Mouse (Mus musculus) heart, embryonic 15.5 days (tissue): ENCODE data around the gene Tmem259. TPM values are rescaled to one million over a fixed set of nuclear protein-coding genes. Genes with fewer than 3 reads are reported as not detected.
A peak's percentile ranks its signal among the peaks of the same experiment; 100 is the strongest.

Experiments
- ATAC-seq: fragments of 200-750 bp; cut with Nextera tagmentation; replicated peaks from 2 replicates; pipeline ENCODE4 v1.8.0; 2017; ENCODE audit warnings: low read depth, moderate TSS enrichment; ENCODE audit not compliant: insufficient number of reproducible peaks, insufficient read depth, low FRiP score
- H3K27ac ChIP-seq: fragments of 300-500 bp; sonication (generic); 2 replicates; pipeline ENCODE4 v1.5.1; 2015; ENCODE audit warnings: mild to moderate bottlenecking, inconsistent platforms
- H3K27me3 ChIP-seq: fragments of 300-500 bp; sonication (generic); 2 replicates; pipeline ENCODE4 v1.6.1; 2015; ENCODE audit warnings: inconsistent platforms
- H3K36me3 ChIP-seq: fragments of 300-500 bp; sonication (generic); 2 replicates; pipeline ENCODE4 v1.6.1; 2015; ENCODE audit warnings: mild to moderate bottlenecking, inconsistent platforms
- H3K4me1 ChIP-seq: fragments of 300-500 bp; sonication (generic); replicated peaks from 2 replicates; pipeline ENCODE4 v1.6.1; 2015; ENCODE audit warnings: inconsistent platforms
- H3K4me2 ChIP-seq: fragments of 300-500 bp; sonication (generic); 2 replicates; pipeline ENCODE4 v1.6.1; 2015; ENCODE audit warnings: inconsistent platforms, mild to moderate bottlenecking, moderate library complexity
- H3K4me3 ChIP-seq: fragments of 300-500 bp; sonication (generic); 2 replicates; pipeline ENCODE4 v1.5.1; 2015; ENCODE audit warnings: mild to moderate bottlenecking, inconsistent platforms
- H3K9ac ChIP-seq: fragments of 300-500 bp; sonication (generic); 2 replicates; pipeline ENCODE4 v1.6.1; 2015; ENCODE audit warnings: mild to moderate bottlenecking, inconsistent platforms
- H3K9me3 ChIP-seq: fragments of 300-500 bp; sonication (generic); replicated peaks from 2 replicates; pipeline ENCODE4 v1.6.1; 2016; ENCODE audit warnings: inconsistent platforms
- WGBS: fragments of 180-500 bp; shearing (Covaris S2); methylation state at CpG from one replicate; pipeline ENCODE4 v1.1.7; 2015; ENCODE audit warnings: mixed read lengths; 5-methylcytosine and 5-hydroxymethylcytosine counted together
- polyA plus RNA-seq: library from polyadenylated mRNA; unstranded; fragments of >200 nt; fragmentation: Nextera tagmentation; extraction: Ambion mirVana; gene quantifications from 2 replicates; pipeline ENCODE4 v1.2.1, GENCODE M21; 2015

Gene Tmem259
- polyA plus RNA-seq, 1 experiment from 2014 or later: 16.2 TPM

DNA sequence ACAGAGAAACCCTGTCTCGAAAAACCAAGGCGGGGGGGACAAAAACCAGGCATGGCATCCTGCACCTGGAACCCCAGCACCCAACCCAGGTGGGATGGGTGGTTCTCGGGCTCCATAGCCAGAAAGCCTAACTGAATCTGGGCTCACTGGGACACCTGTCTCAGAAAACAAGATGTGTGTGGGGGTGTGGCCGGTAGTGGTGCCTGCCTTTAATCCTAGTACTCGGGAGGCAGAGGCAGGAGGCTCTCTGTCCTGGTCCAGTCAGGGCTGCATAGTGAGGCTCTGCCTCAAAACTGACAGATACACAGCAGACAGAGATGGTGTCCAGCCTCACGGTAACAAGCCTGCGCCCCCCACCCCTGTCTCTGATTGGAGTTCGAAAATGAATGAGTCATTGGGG lies 38.7 kb upstream of the Tmem259 start:
- Histone ChIP-seq H3K36me3 (no peaks in the 10 kb centered on the region), H3K9me3 (no peaks in the 10 kb centered on the region), H3K4me3 (no peak overlapping the region), H3K4me1 (peaks cover 24% of the 10 kb centered on the region), H3K4me2 (no peak overlapping the region), H3K9ac (no peak overlapping the region), H3K27ac (no peak overlapping the region), H3K27me3 (0 out of 2 replicates have a peak, but pooled peaks cover 1% of the 10 kb centered on the region)
- no peak for ATAC-seq
- 95% methylated on average over 8 of the region's 8 CpGs for WGBS

GRCm38 (mm10) chr10:80022164-80022563 lies 38.0 kb upstream of the Tmem259 start:
- Histone ChIP-seq H3K27me3 (0 out of 2 replicates have a peak, but pooled peaks cover 3% of the 10 kb centered on the region), H3K9ac (no peak overlapping the region), H3K4me2 (no peak overlapping the region), H3K9me3 (no peaks in the 10 kb centered on the region), H3K4me1 (peaks cover 24% of the 10 kb centered on the region), H3K36me3 (no peaks in the 10 kb centered on the region), H3K27ac (no peak overlapping the region), H3K4me3 (no peak overlapping the region)
- WGBS: 88% methylated on average over 12 of the region's 12 CpGs
- ATAC-seq: no peak

DNA sequence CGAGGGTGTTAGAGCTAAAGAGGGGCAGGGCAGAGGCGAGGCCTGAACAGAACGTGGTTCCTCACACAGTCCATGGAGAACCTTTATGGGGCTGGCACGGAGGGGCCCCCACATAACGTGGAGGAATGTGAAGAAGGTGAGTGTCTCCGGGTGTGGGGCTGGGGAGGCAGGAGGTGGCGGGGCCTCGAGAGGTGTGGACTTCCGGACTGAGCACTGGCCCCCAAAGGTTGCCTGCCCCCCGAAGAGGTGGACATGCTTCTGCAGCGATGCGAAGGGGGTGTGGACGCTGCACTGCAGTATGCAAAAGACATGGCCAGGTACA lies 37.2 kb upstream of the Tmem259 start:
- H3K36me3 ChIP-seq: no peaks in the 10 kb centered on the region
- no peak overlapping the region for H3K9ac ChIP-seq
- H3K4me2 ChIP-seq: no peak overlapping the region
- H3K27ac ChIP-seq: no peak overlapping the region
- 86% methylated on average over 13 of the region's 13 CpGs for WGBS
- no peak overlapping the region for H3K4me3 ChIP-seq
- ATAC-seq: no peak
- no peaks in the 10 kb centered on the region for H3K9me3 ChIP-seq
- 0 out of 2 replicates have a peak, but pooled peaks cover 3% of the 10 kb centered on the region for H3K27me3 ChIP-seq
- peaks cover 24% of the 10 kb centered on the region for H3K4me1 ChIP-seq

GRCm38 (mm10) chr10:80020603-80021319 lies 36.6 kb upstream of the Tmem259 start:
- no peak overlapping the region for H3K9ac ChIP-seq

GRCm38 (mm10) chr10:80020191-80020590 lies 36.1 kb upstream of the Tmem259 start:
- Histone ChIP-seq H3K4me1 (peaks cover 30% of the 10 kb centered on the region), H3K27me3 (peaks cover 14% of the 10 kb centered on the region), H3K27ac (peak overlapping the region; percentile 70), H3K9me3 (no peaks in the 10 kb centered on the region), H3K4me3 (peak overlapping the region; percentile 37), H3K9ac (0 out of 2 replicates have a peak overlapping the region, but pooled peaks have one; percentile 14), H3K36me3 (no peaks in the 10 kb centered on the region), H3K4me2 (peak overlapping the region; percentile 57)
- no peak for ATAC-seq
- 40% methylated on average over 11 of the region's 11 CpGs for WGBS

More at GRCm38 (mm10) chr10:80020603-80021319, 36.6 kb upstream of the Tmem259 start:
- Histone ChIP-seq H3K36me3 (no peaks in the 10 kb centered on the region), H3K4me3 (0 out of 2 replicates have a peak overlapping the region, but pooled peaks have one; percentile 37), H3K4me1 (peaks cover 28% of the 10 kb centered on the region), H3K27ac (no peak overlapping the region), H3K9me3 (no peaks in the 10 kb centered on the region), H3K4me2 (no peak overlapping the region; the same call in 1 of the 2 replicates), H3K27me3 (peaks cover 8% of the 10 kb centered on the region)
- 78% methylated on average over 18 of the region's 18 CpGs for WGBS
- no peak for ATAC-seq

GRCm38 (mm10) chr10:80019471-80020131 lies 35.5 kb upstream of the Tmem259 start:
- 22% methylated on average over 20 of the region's 20 CpGs for WGBS
- H3K36me3 ChIP-seq: no peaks in the 10 kb centered on the region
- H3K27ac ChIP-seq: peak overlapping the region; percentile 70
- H3K27me3 ChIP-seq: peaks cover 20% of the 10 kb centered on the region
- H3K9ac ChIP-seq: peak overlapping the region; percentile 46
- peak overlapping the region; percentile 37 for H3K4me3 ChIP-seq
- H3K9me3 ChIP-seq: no peaks in the 10 kb centered on the region
- ATAC-seq: peak; percentile 36; the same call in 1 of the 2 replicates
- peak overlapping the region; percentile 57 for H3K4me2 ChIP-seq
- H3K4me1 ChIP-seq: peaks cover 33% of the 10 kb centered on the region

DNA sequence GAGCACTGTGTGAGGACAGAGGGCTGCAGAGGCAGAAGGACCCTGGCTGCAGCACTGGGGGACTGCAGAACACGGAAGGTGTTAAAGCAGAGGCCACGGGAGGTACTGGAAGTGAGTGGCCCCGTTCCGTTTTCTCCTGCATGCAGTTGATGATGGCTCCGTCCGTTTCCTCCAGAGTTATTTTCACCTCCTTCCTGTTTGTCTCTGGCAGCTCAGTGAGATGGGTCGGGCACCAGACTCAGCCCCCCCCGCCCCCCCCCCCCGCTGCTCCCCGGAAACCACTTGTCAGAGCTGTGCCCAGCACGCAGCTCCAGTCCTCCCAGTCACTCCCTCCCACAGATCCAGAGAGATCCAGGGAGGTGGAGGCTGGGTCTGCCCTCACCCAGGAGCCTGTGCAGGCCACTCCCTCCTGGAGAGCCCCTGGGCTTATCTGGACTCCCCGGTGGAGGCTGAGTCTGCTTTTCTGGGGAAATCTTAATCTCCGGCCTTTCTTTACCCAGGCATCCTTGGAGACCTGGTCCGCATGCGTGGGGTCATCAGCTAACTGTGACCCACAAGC lies 34.7 kb upstream of the Tmem259 start:
- Histone ChIP-seq H3K36me3 (no peaks in the 10 kb centered on the region), H3K27ac (peak overlapping the region; percentile 70), H3K9me3 (no peaks in the 10 kb centered on the region), H3K9ac (peak overlapping the region; percentile 46), H3K4me3 (peak overlapping the region; percentile 37), H3K27me3 (peaks cover 28% of the 10 kb centered on the region), H3K4me1 (peaks cover 31% of the 10 kb centered on the region), H3K4me2 (peak overlapping the region; percentile 57)
- 6% methylated on average over 11 of the region's 15 CpGs for WGBS
- ATAC-seq: peak; percentile 48

- H3K4me3 ChIP-seq: peak overlapping the region; percentile 32; the same call in 1 of the 2 replicates
- H3K4me2 ChIP-seq: peak overlapping the region; percentile 30; the same call in 1 of the 2 replicates
- 0 out of 2 replicates have a peak overlapping the region, but pooled peaks have one; percentile 20 for H3K27ac ChIP-seq
- H3K27me3 ChIP-seq: peaks cover 38% of the 10 kb centered on the region
- no peaks in the 10 kb centered on the region for H3K9me3 ChIP-seq
- 75% methylated on average over 14 of the region's 14 CpGs for WGBS
- no peak for ATAC-seq
- no peak overlapping the region for H3K9ac ChIP-seq
- no peaks in the 10 kb centered on the region for H3K36me3 ChIP-seq
- peaks cover 30% of the 10 kb centered on the region for H3K4me1 ChIP-seq
Observed at GRCm38 (mm10) chr10:80017771-80018170, 33.6 kb upstream of the Tmem259 start.

- no peak overlapping the region for H3K9ac ChIP-seq
- peaks cover 30% of the 10 kb centered on the region for H3K4me1 ChIP-seq
- H3K36me3 ChIP-seq: no peaks in the 10 kb centered on the region
- H3K27ac ChIP-seq: no peak overlapping the region
- H3K4me3 ChIP-seq: peak overlapping the region; percentile 32; the same call in 1 of the 2 replicates
- 69% methylated on average over 3 of the region's 3 CpGs for WGBS
- no peaks in the 10 kb centered on the region for H3K9me3 ChIP-seq
- no peak for ATAC-seq
- peak overlapping the region; percentile 30; the same call in 1 of the 2 replicates for H3K4me2 ChIP-seq
- peaks cover 39% of the 10 kb centered on the region for H3K27me3 ChIP-seq
Observed at GRCm38 (mm10) chr10:80017361-80017760, 33.2 kb upstream of the Tmem259 start.

DNA sequence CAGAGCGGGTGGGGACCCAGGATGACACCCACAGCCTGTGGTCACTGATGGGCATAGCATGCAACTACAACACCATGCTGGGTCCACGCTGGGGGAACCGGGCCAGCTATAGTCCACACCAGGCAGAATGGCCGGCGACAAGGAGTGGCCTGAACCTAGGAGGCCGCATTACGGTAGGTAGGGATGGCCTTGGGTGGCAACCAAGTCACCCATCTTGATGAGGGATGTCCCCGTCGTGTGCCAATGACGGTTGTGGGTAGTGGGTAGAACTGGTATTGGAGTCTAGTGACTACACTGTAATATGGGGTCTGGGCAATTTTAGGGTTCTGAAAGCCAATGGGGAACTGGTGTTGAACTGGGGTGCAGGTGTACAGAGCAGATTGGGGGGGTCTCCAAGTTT lies 32.8 kb upstream of the Tmem259 start:
- Histone ChIP-seq H3K9me3 (no peaks in the 10 kb centered on the region), H3K4me2 (no peak overlapping the region; the same call in 1 of the 2 replicates), H3K4me1 (peaks cover 30% of the 10 kb centered on the region), H3K36me3 (0 out of 2 replicates have a peak, but pooled peaks cover under 1% of the 10 kb centered on the region), H3K27me3 (peaks cover 39% of the 10 kb centered on the region), H3K9ac (no peak overlapping the region), H3K4me3 (peak overlapping the region; percentile 32), H3K27ac (peak overlapping the region; percentile 27; the same call in 1 of the 2 replicates)
- 80% methylated on average over 10 of the region's 10 CpGs for WGBS
- ATAC-seq: no peak

GRCm38 (mm10) chr10:80016511-80016910 lies 32.4 kb upstream of the Tmem259 start, which contains the start of gene Arhgap45:
Gene Arhgap45, plus strand, starts transcription at chr10:80016653.
- Histone ChIP-seq H3K9ac (no peak within 1 kb of the TSS), H3K4me3 (peak within 1 kb of the TSS; percentile 32), H3K4me1 (peaks cover 30% of the 10 kb centered on the region), H3K36me3 (peaks cover 5% of the 10 kb centered on the region; the same call in 1 of the 2 replicates), H3K27ac (peak within 1 kb of the TSS; percentile 27; the same call in 1 of the 2 replicates), H3K9me3 (no peaks in the 10 kb centered on the region), H3K27me3 (peaks cover 39% of the 10 kb centered on the region), H3K4me2 (no peak within 1 kb of the TSS; the same call in 1 of the 2 replicates)
- 56% methylated on average over 11 of the region's 11 CpGs for WGBS
- no peak for ATAC-seq
